Mouse (Mus musculus) lung, postnatal 0 days (tissue): Measurements from ENCODE around the gene Jade2.

Experiments used
- CTCF ChIP-seq: IDR thresholded peaks from 2 replicates; pipeline ENCODE4 v1.5.1; 2016; ENCODE audit warnings: antibody characterized with exemption, mild to moderate bottlenecking
- EP300 ChIP-seq: IDR thresholded peaks from 2 replicates; pipeline ENCODE4 v1.6.1; 2016; ENCODE audit warnings: antibody characterized with exemption, mild to moderate bottlenecking, control low read depth

GRCm38 (mm10) chr11:51881041-51881730, 23.7 kb upstream of the Jade2 start:
- no peak for TF ChIP-seq CTCF
- TF ChIP-seq EP300 = no peak
